Mouse (Mus musculus): Measurements from ENCODE around the gene Zmat5.

GRCm38 (mm10) chr11:4718548-4718947, 14.1 kb downstream of the Zmat5 start:
- TF ChIP-seq MYOD1 (IDR thresholded peaks at IDR 0.05; ENCODE audit: control insufficient read depth, insufficient read length, low read depth) (peak; percentile 49), CTCF (IDR thresholded peaks at IDR 0.05; ENCODE audit: control insufficient read depth, insufficient read depth, insufficient read length) (no peak), MYOG (IDR thresholded peaks at IDR 0.05; ENCODE audit: control insufficient read depth, extremely low read depth, insufficient read length) (no peak), MAX (IDR thresholded peaks at IDR 0.05) (no peak), USF1 (IDR thresholded peaks at IDR 0.05; ENCODE audit: low read depth) (no peak), FOSL1 (IDR thresholded peaks at IDR 0.05; ENCODE audit: insufficient read depth, low read length, poor library complexity, severe bottlenecking) (no peak)

Measured in C2C12 (cell line).